Mouse (Mus musculus) erythroblast, embryonic 14.5 days (primary cell): Measurements from ENCODE around the gene Hddc3. TPM values are rescaled to one million over a fixed set of nuclear protein-coding genes. Genes with fewer than 3 reads are reported as not detected.

Source experiments
- H3K27me3 ChIP-seq: 2 replicates; pipeline ENCODE4 v1.6.1; 2012; ENCODE audit warnings: inconsistent platforms; ENCODE audit not compliant: control insufficient read depth
- H3K36me3 ChIP-seq: 2 replicates; pipeline ENCODE4 v1.6.1; 2012; ENCODE audit warnings: mild to moderate bottlenecking, inconsistent platforms; ENCODE audit not compliant: control insufficient read depth
- H3K4me1 ChIP-seq: 2 replicates; pipeline ENCODE4 v1.6.1; 2012; ENCODE audit warnings: inconsistent platforms; ENCODE audit not compliant: control insufficient read depth
- H3K4me3 ChIP-seq: replicated peaks from 2 replicates; pipeline ENCODE3; 2012; ENCODE audit warnings: moderate library complexity, mild to moderate bottlenecking, inconsistent platforms
- H3K9me3 ChIP-seq: 2 replicates; pipeline ENCODE4 v1.6.1; 2012; ENCODE audit warnings: low read length, inconsistent platforms, mixed read lengths; ENCODE audit not compliant: control insufficient read depth
- GATA1 ChIP-seq: IDR thresholded peaks from 2 replicates; pipeline ENCODE4 v1.6.1; 2012; ENCODE audit warnings: low read length, inconsistent platforms, mixed read lengths
- TAL1 ChIP-seq: IDR thresholded peaks from 3 replicates; pipeline ENCODE4 v1.6.1; 2012; ENCODE audit warnings: low read length, inconsistent platforms, mixed read lengths
- polyA plus RNA-seq: library from polyadenylated mRNA; stranded (reverse); fragments of >175 nt; gene quantifications from 2 replicates; pipeline ENCODE4 v1.2.3, GENCODE M21; 2012

The Hddc3 gene
- polyA plus RNA-seq, 1 experiment, result 1.4 TPM

GRCm38 (mm10) chr7:80360435-80360834, 17.5 kb downstream of the Hddc3 start:
- Histone ChIP-seq H3K36me3 (peaks cover 17% of the 10 kb centered on the region; the same call in 1 of the 2 replicates), H3K9me3 (no peaks in the 10 kb centered on the region)
- TF ChIP-seq TAL1 (no peak), GATA1 (no peak)

GRCm38 (mm10) chr7:80365759-80366158, 22.9 kb downstream of the Hddc3 start:
- no peaks in the 10 kb centered on the region for H3K9me3 ChIP-seq
- peaks cover 23% of the 10 kb centered on the region for H3K27me3 ChIP-seq
- H3K36me3 ChIP-seq, result peaks cover 23% of the 10 kb centered on the region; the same call in 1 of the 2 replicates
- no peak overlapping the region for H3K4me3 ChIP-seq
- TF ChIP-seq TAL1 (no peak), GATA1 (no peak)
- peaks cover 5% of the 10 kb centered on the region for H3K4me1 ChIP-seq

More at GRCm38 (mm10) chr7:80360435-80360834, 17.5 kb downstream of the Hddc3 start:
- Histone ChIP-seq H3K4me1 (no peaks in the 10 kb centered on the region), H3K27me3 (no peaks in the 10 kb centered on the region), H3K4me3 (no peak overlapping the region)

- H3K9me3 ChIP-seq, result no peaks in the 10 kb centered on the region
- peaks cover 14% of the 10 kb centered on the region for H3K4me1 ChIP-seq
- no peak overlapping the region for H3K4me3 ChIP-seq
- peaks cover 19% of the 10 kb centered on the region; the same call in 1 of the 2 replicates for H3K36me3 ChIP-seq
- peaks cover 38% of the 10 kb centered on the region for H3K27me3 ChIP-seq
- no peak for TF ChIP-seq GATA1
- TF ChIP-seq TAL1, result no peak
Measured at GRCm38 (mm10) chr7:80367232-80367631, 24.3 kb downstream of the Hddc3 start.

GRCm38 (mm10) chr7:80368009-80368408, 25.1 kb downstream of the Hddc3 start:
- Histone ChIP-seq H3K27me3 (peaks cover 43% of the 10 kb centered on the region), H3K4me1 (peaks cover 14% of the 10 kb centered on the region), H3K4me3 (no peak overlapping the region), H3K36me3 (peaks cover 14% of the 10 kb centered on the region; the same call in 1 of the 2 replicates), H3K9me3 (no peaks in the 10 kb centered on the region)
- TF ChIP-seq TAL1 (no peak), GATA1 (no peak)

GRCm38 (mm10) chr7:80368635-80369421, 25.9 kb downstream of the Hddc3 start:
- no peaks in the 10 kb centered on the region for H3K9me3 ChIP-seq
- peaks cover 14% of the 10 kb centered on the region for H3K4me1 ChIP-seq
- peaks cover 43% of the 10 kb centered on the region for H3K27me3 ChIP-seq
- TF ChIP-seq GATA1 (no peak), TAL1 (no peak; the same call in 2 of the 3 replicates)
- H3K36me3 ChIP-seq, result peaks cover 13% of the 10 kb centered on the region; the same call in 1 of the 2 replicates
- H3K4me3 ChIP-seq, result no peak overlapping the region

GRCm38 (mm10) chr7:80369461-80369860, 26.6 kb downstream of the Hddc3 start:
- Histone ChIP-seq H3K4me1 (peaks cover 14% of the 10 kb centered on the region), H3K27me3 (peaks cover 43% of the 10 kb centered on the region), H3K36me3 (peaks cover 10% of the 10 kb centered on the region; the same call in 1 of the 2 replicates), H3K9me3 (no peaks in the 10 kb centered on the region), H3K4me3 (no peak overlapping the region)
- TF ChIP-seq TAL1, result no peak
- TF ChIP-seq GATA1, result no peak

- TF ChIP-seq TAL1 (no peak), GATA1 (no peak)
- peaks cover 10% of the 10 kb centered on the region; the same call in 1 of the 2 replicates for H3K36me3 ChIP-seq
- H3K9me3 ChIP-seq, result no peaks in the 10 kb centered on the region
- H3K4me3 ChIP-seq, result no peak overlapping the region
- peaks cover 43% of the 10 kb centered on the region for H3K27me3 ChIP-seq
- H3K4me1 ChIP-seq, result peaks cover 14% of the 10 kb centered on the region
Measured at GRCm38 (mm10) chr7:80369967-80370431, 27.1 kb downstream of the Hddc3 start.

- Histone ChIP-seq H3K4me1 (peaks cover 14% of the 10 kb centered on the region), H3K36me3 (peaks cover 10% of the 10 kb centered on the region; the same call in 1 of the 2 replicates), H3K4me3 (peak overlapping the region; percentile 65), H3K27me3 (peaks cover 43% of the 10 kb centered on the region), H3K9me3 (no peaks in the 10 kb centered on the region)
- TF ChIP-seq GATA1 (no peak), TAL1 (no peak)
Measured at GRCm38 (mm10) chr7:80370649-80371040, 27.7 kb downstream of the Hddc3 start.

- Histone ChIP-seq H3K36me3 (peaks cover 10% of the 10 kb centered on the region; the same call in 1 of the 2 replicates), H3K9me3 (no peaks in the 10 kb centered on the region), H3K27me3 (peaks cover 43% of the 10 kb centered on the region), H3K4me1 (peaks cover 14% of the 10 kb centered on the region), H3K4me3 (peak within 1 kb of the TSS; percentile 65)
- no peak for TF ChIP-seq TAL1
- TF ChIP-seq GATA1, result no peak
Measured at GRCm38 (mm10) chr7:80371041-80371751, 28.3 kb downstream of the Hddc3 start, which contains the start of gene Man2a2. TSS of gene Man2a2 (minus strand) at chr7:80371375.
